Mouse (Mus musculus) thymus, adult 2 months (tissue): ENCODE data around the gene Sox1.

Experiments
- CTCF ChIP-seq: fragments of 200-500 bp; IDR thresholded peaks from 2 replicates; pipeline ENCODE4 v1.5.1; 2012; ENCODE audit warnings: mild to moderate bottlenecking, control low read depth, low read length, moderate library complexity, borderline replicate concordance; ENCODE audit not compliant: control insufficient read depth, poor library complexity, insufficient read depth; ENCODE audit errors: extremely low read depth
- POLR2A ChIP-seq: fragments of 200-500 bp; IDR thresholded peaks from 2 replicates; pipeline ENCODE4 v1.6.1; 2012; ENCODE audit warnings: mild to moderate bottlenecking, low read length, control low read depth, moderate library complexity; ENCODE audit not compliant: control insufficient read depth, poor library complexity, insufficient read depth; ENCODE audit errors: extremely low read depth

- TF ChIP-seq CTCF: no peak
- TF ChIP-seq POLR2A: no peak
Observed at GRCm38 (mm10) chr8:12354406-12355025, 40.6 kb upstream of the Sox1 start.
